Mouse (Mus musculus) limb, embryonic 12.5 days (tissue): ENCODE results near the gene A130010J15Rik. TPM values are rescaled to one million over a fixed set of nuclear protein-coding genes. Genes with fewer than 3 reads are reported as not detected.

Source experiments
- ATAC-seq: fragments of 200-750 bp; cut with Nextera tagmentation; 2 replicates; pipeline ENCODE4 v1.8.0; 2017; ENCODE audit warnings: low read depth, moderate TSS enrichment; ENCODE audit not compliant: insufficient number of reproducible peaks, insufficient read depth, low FRiP score, low TSS enrichment
- H3K27ac ChIP-seq: fragments of 300-500 bp; sonication (generic); 2 replicates; pipeline ENCODE4 v1.5.1; 2016; ENCODE audit warnings: mild to moderate bottlenecking, moderate library complexity
- H3K27me3 ChIP-seq: fragments of 300-500 bp; sonication (generic); 2 replicates; pipeline ENCODE4 v1.6.1; 2016; ENCODE audit warnings: mild to moderate bottlenecking, moderate library complexity
- H3K36me3 ChIP-seq: fragments of 300-500 bp; sonication (generic); 2 replicates; pipeline ENCODE4 v1.6.1; 2016; ENCODE audit warnings: mild to moderate bottlenecking, moderate library complexity
- H3K4me1 ChIP-seq: fragments of 300-500 bp; sonication (generic); replicated peaks from 2 replicates; pipeline ENCODE4 v1.6.1; 2016
- H3K4me2 ChIP-seq: fragments of 300-500 bp; sonication (generic); 2 replicates; pipeline ENCODE4 v1.6.1; 2016; ENCODE audit warnings: mild to moderate bottlenecking, moderate library complexity
- H3K4me3 ChIP-seq: fragments of 300-500 bp; sonication (generic); replicated peaks from 2 replicates; pipeline ENCODE4 v1.5.1; 2016; ENCODE audit warnings: mild to moderate bottlenecking
- H3K9ac ChIP-seq: fragments of 300-500 bp; sonication (generic); replicated peaks from 2 replicates; pipeline ENCODE4 v1.6.1; 2016; ENCODE audit warnings: mild to moderate bottlenecking, moderate library complexity
- H3K9me3 ChIP-seq: fragments of 300-500 bp; sonication (generic); 2 replicates; pipeline ENCODE4 v1.6.1; 2016; ENCODE audit warnings: mild to moderate bottlenecking, moderate library complexity
- WGBS: fragments of 180-500 bp; shearing (Covaris S2); methylation state at CpG from one replicate; pipeline ENCODE4 v1.1.7; 2016; 5-methylcytosine and 5-hydroxymethylcytosine counted together
- polyA plus RNA-seq: library from polyadenylated mRNA; unstranded; fragments of >200 nt; fragmentation: Nextera tagmentation; extraction: Ambion mirVana; gene quantifications from 2 replicates; pipeline ENCODE4 v1.2.1, GENCODE M21; 2016

A130010J15Rik gene
- polyA plus RNA-seq: 14.9 and 16.3 TPM in 2 replicates

DNA sequence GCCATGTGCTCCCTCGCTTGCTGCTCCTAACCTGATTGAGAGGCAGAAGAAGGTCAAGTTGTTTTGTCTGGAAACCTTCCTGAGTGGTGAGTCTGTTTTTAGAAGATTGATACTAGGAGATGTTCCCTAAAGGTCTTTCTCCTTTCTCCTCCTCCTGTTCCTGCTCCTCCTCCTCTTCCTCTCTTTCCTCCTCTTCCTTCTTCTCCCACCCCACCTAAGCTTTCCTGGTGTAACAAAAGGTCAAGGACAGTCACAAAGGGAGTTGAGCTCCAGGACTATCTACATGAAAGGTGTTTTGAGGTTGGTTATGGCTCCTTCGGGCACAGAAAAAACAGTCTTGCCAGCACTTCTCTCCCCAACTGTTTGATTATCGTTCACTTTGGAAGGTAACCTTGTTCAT, at the start of gene A130010J15Rik:
Gene A130010J15Rik (plus strand): TSS at position 301 of the 400 bp plus-strand sequence.
- Histone ChIP-seq H3K27ac (no peak within 1 kb of the TSS), H3K27me3 (no peaks in the 10 kb centered on the region; the same call in 1 of the 2 replicates), H3K4me1 (peaks cover 5% of the 10 kb centered on the region), H3K9ac (no peak within 1 kb of the TSS), H3K9me3 (no peaks in the 10 kb centered on the region), H3K4me3 (no peak within 1 kb of the TSS), H3K4me2 (no peak within 1 kb of the TSS), H3K36me3 (no peaks in the 10 kb centered on the region)
- no peak for ATAC-seq
- WGBS: 84% methylated on average over 3 of the region's 3 CpGs

DNA sequence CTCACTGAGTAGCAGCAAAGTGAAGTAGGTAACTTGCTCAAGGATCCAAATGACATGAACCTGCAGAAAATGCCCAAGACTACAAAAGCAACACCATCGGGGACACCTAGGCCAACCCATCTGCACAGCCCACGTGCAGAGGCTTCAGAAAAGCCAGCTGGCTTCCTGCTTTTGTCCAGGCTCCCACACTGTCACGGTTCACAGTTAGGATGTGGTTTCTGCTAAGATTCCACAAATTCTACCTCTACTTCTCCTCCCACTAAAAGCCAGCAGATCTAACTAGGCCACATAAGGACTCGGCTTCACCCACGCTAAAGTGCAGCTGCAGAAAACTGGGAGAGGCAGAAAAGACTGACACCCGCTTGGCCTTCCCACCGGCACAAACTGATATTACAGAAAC, 45.1 kb upstream of the A130010J15Rik start:
- Histone ChIP-seq H3K27ac (no peak overlapping the region), H3K36me3 (peaks cover 89% of the 10 kb centered on the region), H3K9me3 (no peaks in the 10 kb centered on the region), H3K27me3 (no peaks in the 10 kb centered on the region), H3K4me2 (no peak overlapping the region), H3K4me1 (no peaks in the 10 kb centered on the region), H3K9ac (no peak overlapping the region), H3K4me3 (no peak overlapping the region)
- ATAC-seq: no peak
- WGBS: 93% methylated on average over 7 of the region's 7 CpGs

DNA sequence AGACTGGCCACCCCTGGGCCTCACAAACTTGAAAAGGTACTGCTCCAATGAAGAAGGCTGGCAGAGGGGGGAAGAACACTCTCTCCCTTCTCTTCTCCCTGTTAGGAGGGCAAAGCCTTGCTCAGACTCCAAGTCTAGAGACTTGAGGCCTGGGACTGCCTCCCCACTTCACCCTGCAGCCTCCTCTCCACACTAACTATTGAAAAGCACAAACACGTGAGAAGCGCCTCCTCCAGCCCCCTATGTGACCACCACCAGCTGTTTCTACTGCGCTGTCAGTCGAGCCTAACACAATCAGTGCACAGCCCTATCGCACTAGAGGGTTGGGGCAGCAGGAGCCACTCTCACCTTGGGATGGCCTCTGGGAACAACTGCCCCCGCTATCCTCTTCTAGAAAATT, 44.6 kb upstream of the A130010J15Rik start:
- Histone ChIP-seq H3K27ac (no peak overlapping the region), H3K36me3 (peaks cover 89% of the 10 kb centered on the region)

DNA sequence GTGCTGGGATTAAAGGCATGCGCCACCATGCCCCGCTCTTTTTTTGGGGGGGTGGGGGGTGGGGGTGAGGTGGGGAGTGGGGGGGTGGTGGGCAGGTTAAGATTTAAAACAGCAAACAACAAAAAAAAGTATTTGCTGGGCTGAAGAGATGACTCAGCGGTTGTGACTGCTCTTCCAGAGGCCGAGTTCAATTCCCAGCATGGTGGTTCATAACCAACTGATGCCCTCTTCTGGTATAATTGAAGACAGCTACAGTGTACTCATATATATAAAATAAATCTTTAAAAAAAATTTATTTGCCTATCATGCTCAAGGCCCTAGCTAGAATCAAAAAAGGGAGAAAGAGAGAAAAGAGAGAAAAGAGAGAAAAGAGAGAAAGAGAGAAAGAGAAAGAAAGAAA, 42.0 kb upstream of the A130010J15Rik start:
- Histone ChIP-seq H3K4me3 (no peak overlapping the region), H3K9me3 (no peaks in the 10 kb centered on the region), H3K4me2 (no peak overlapping the region), H3K4me1 (peaks cover 11% of the 10 kb centered on the region), H3K9ac (no peak overlapping the region), H3K36me3 (peaks cover 66% of the 10 kb centered on the region), H3K27me3 (no peaks in the 10 kb centered on the region), H3K27ac (no peak overlapping the region)
- 89% methylated on average over 4 of the region's 4 CpGs for WGBS
- ATAC-seq: no peak

More for the DNA sequence above, 44.6 kb upstream of the A130010J15Rik start:
- no peak overlapping the region for H3K9ac ChIP-seq
- no peak for ATAC-seq
- H3K4me1 ChIP-seq: no peaks in the 10 kb centered on the region
- H3K27me3 ChIP-seq: no peaks in the 10 kb centered on the region
- no peaks in the 10 kb centered on the region for H3K9me3 ChIP-seq
- H3K4me2 ChIP-seq: no peak overlapping the region
- 92% methylated on average over 6 of the region's 6 CpGs for WGBS
- H3K4me3 ChIP-seq: no peak overlapping the region

DNA sequence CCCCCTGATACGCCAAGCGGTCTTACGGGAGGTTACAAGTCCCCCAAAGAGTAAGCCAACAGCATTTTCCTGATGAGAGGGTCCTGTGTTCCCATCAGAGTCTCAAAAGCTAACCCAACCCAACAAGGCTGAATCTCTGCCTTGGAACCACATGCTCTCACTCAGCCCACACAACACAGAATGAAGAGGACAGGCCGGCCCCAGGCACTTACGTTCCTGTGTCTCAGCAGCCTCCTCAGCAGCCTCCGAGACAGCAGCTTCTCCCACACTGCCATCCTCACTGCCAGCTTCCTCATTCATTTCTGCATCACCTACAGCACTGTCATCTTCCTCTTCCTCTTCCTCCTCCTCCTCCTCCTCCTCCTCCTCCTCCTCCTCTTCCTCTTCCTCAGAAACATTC, 39.8 kb upstream of the A130010J15Rik start:
- WGBS: 94% methylated on average over 6 of the region's 6 CpGs
- H3K36me3 ChIP-seq: peaks cover 44% of the 10 kb centered on the region

DNA sequence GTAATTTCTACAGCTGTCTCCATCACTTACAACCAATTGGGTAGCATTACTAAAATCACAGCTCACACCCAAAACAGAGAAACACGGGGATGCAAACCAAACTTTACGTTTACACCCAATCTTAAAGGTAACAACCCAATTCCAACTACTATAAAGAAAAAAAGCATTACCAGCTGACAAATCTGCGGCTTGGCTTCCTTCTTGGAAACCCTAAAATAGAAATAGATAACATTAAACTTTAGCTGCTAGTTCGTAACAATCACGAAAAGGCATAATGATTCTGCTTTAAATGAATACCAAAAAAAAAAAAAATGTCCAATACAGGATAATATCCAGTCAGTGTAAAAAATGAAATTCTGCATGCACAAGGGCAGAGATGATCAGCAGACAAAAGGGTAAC, 38.5 kb upstream of the A130010J15Rik start:
- Histone ChIP-seq H3K4me2 (peak overlapping the region; percentile 63), H3K9ac (peak overlapping the region; percentile 90), H3K9me3 (no peaks in the 10 kb centered on the region), H3K27me3 (no peaks in the 10 kb centered on the region), H3K27ac (no peak overlapping the region), H3K4me1 (peaks cover 12% of the 10 kb centered on the region), H3K36me3 (peaks cover 31% of the 10 kb centered on the region), H3K4me3 (peak overlapping the region; percentile 98)
- no peak for ATAC-seq
- WGBS: 25% methylated on average over 5 of the region's 5 CpGs

More for the DNA sequence above, 39.8 kb upstream of the A130010J15Rik start:
- Histone ChIP-seq H3K27ac (no peak overlapping the region), H3K27me3 (no peaks in the 10 kb centered on the region), H3K4me2 (no peak overlapping the region), H3K9ac (no peak overlapping the region), H3K4me3 (no peak overlapping the region), H3K4me1 (peaks cover 12% of the 10 kb centered on the region), H3K9me3 (no peaks in the 10 kb centered on the region)
- no peak for ATAC-seq

DNA sequence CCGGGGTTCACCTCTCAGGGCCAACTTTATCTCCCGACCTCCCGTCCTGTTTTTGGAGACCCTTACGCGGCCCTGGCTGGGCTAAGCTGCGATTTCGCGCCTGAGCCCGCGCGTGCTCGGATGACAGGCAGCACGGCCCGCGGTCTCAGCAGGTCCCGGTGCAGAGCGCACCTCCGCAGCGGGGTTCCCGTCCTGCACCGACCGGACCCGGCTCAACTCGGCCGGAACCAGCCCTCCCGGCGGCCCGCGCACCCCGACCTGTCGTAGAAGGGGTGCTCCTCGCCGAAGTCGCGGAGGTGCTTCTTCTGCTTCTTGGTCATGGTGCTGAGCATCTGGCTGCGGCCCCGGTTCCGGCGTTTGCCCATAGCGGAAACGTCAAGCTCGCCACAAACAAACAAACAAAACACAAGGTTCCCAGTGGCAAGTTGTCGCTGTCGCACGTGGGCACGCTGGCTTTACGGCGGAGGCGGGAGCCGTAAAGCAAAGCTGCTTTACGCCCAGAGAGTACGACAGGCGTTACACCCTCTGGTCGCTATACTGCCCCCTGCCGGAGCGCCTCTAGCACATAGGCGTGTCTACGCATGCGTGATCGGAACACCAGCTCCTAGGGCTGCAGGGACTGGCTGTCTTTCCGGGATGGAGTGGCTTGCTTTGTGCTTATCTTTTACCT, 37.9 kb upstream of the A130010J15Rik start, which contains the start of gene Diexf:
Gene Diexf (minus strand): TSS at position 487 of the 670 bp plus-strand sequence.
- Histone ChIP-seq H3K9ac (peak within 1 kb of the TSS; percentile 90), H3K27ac (no peak within 1 kb of the TSS), H3K4me1 (peaks cover 12% of the 10 kb centered on the region), H3K4me3 (peak within 1 kb of the TSS; percentile 98), H3K27me3 (no peaks in the 10 kb centered on the region), H3K4me2 (peak within 1 kb of the TSS; percentile 63), H3K36me3 (peaks cover 25% of the 10 kb centered on the region), H3K9me3 (no peaks in the 10 kb centered on the region)
- peak; percentile 83 for ATAC-seq
- WGBS: under 1% methylated on average over 61 of the region's 61 CpGs

DNA sequence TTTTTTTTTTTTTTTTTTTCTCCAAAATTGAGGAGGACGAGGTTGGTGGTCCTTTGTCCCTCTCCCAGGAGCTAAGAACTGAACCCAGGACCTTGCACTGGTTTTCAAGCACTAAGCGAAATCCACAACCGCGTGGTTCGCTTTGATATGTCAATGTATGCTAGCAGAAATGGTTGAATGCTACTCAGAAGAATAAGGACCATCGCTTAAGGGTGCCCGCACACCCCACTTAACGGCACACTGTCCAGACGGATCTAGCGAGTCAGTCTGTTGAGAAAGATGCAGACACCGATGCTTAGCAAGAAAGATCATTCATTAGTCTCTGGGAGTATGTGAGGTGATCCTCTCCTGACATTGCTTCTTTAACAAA, 37.4 kb upstream of the A130010J15Rik start:
- WGBS: 33% methylated on average over 11 of the region's 11 CpGs
- Histone ChIP-seq H3K9me3 (no peaks in the 10 kb centered on the region), H3K9ac (0 out of 2 replicates have a peak overlapping the region, but pooled peaks have one; percentile 27), H3K27me3 (no peaks in the 10 kb centered on the region), H3K4me2 (peak overlapping the region; percentile 54), H3K27ac (no peak overlapping the region), H3K4me3 (peak overlapping the region; percentile 98), H3K36me3 (peaks cover 23% of the 10 kb centered on the region), H3K4me1 (peaks cover 12% of the 10 kb centered on the region)
- ATAC-seq: no peak

DNA sequence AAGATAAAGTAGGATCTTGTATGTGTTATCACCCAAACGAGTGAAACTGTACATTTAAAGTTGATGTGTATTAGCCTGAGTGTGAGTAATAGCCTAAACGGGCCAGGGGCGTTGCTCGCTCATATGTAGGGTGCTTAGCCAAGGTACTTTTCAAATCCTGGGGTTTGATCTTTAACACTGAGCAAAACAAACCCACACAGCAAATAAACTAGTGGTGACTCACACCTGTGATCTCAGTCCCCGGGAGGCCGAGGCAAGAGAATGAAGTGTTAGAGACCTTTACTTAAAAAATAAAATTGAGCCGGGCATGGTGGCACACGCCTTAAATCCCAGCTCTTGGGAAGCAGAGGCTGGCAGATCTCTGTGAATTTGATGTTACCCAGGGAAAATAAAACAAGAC, 37.0 kb upstream of the A130010J15Rik start:
- peaks cover 12% of the 10 kb centered on the region for H3K4me1 ChIP-seq
- no peak overlapping the region for H3K9ac ChIP-seq
- H3K4me3 ChIP-seq: peak overlapping the region; percentile 98; the same call in 1 of the 2 replicates
- H3K36me3 ChIP-seq: peaks cover 23% of the 10 kb centered on the region
- H3K4me2 ChIP-seq: peak overlapping the region; percentile 54
- 0 out of 2 replicates have a peak, but pooled peaks have one; percentile 15 for ATAC-seq
- no peak overlapping the region for H3K27ac ChIP-seq
- no peaks in the 10 kb centered on the region for H3K9me3 ChIP-seq
- WGBS: 64% methylated on average over 8 of the region's 8 CpGs
- no peaks in the 10 kb centered on the region for H3K27me3 ChIP-seq

DNA sequence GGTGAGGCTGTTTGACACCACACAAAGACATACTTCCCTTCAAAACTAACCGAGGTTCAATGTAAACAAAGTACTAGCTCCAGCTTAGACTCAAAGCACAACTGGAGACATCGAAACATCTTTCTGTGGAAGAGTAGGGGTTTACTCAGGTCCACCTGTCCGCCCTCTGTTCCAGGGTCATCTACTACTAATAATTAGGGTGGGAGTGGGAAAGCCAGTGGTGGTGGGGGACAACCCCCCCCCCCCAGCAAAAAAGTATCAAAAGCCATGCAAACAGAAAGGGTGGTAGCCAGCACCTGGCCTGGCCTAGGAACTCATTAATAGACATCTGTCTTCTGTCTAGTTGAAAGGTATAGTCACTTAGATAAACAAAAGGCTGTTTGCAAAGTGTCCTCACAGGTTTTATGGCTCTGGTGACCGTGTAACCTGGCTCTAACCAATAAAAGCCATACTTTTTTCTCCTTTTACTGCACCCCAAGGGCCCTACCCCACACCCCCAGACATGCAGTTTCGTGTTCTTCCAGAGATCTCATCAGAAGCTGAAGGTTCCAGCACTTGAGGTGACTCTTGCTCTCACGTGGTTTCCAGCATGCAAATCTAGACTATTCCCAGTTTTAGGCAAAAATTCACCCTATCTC, 36.4 kb upstream of the A130010J15Rik start:
- Histone ChIP-seq H3K27me3 (no peaks in the 10 kb centered on the region), H3K27ac (no peak overlapping the region), H3K9me3 (no peaks in the 10 kb centered on the region), H3K9ac (no peak overlapping the region), H3K4me3 (no peak overlapping the region), H3K36me3 (peaks cover 19% of the 10 kb centered on the region), H3K4me2 (no peak overlapping the region), H3K4me1 (peaks cover 12% of the 10 kb centered on the region)
- 34% methylated on average over 6 of the region's 6 CpGs for WGBS
- no peak for ATAC-seq

DNA sequence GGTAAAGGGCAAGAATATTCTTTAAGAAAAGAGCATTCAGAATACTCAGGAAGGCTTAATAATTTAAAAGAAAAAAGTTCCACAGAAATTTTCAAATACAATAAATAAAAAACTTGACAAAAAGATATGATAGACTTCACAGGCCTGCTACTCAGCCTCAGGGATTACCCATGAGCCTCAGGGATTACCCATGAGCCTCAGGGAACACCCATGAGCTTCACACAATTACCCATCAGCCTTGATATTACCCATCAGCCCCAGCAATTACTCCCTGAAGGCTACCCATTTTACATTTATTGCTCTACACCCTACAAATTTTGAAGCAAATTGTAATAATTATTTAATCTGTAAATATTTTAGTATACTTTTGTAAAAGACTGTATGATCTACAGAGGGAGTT, 35.5 kb upstream of the A130010J15Rik start:
- peaks cover 10% of the 10 kb centered on the region for H3K36me3 ChIP-seq
- H3K27ac ChIP-seq: no peak overlapping the region
- no peak overlapping the region for H3K4me3 ChIP-seq
- H3K4me1 ChIP-seq: peaks cover 12% of the 10 kb centered on the region
- H3K9ac ChIP-seq: no peak overlapping the region
- no peaks in the 10 kb centered on the region for H3K9me3 ChIP-seq
- no peak for ATAC-seq
- no peaks in the 10 kb centered on the region for H3K27me3 ChIP-seq
- H3K4me2 ChIP-seq: no peak overlapping the region
